Mouse (Mus musculus) cerebellum, adult 9-10 months (tissue): ENCODE results near the gene Sgms1.

Source experiments
- DNase-seq: peaks from one replicate; pipeline ENCODE4 v3.0.0; 2022

The Sgms1 gene

DNA sequence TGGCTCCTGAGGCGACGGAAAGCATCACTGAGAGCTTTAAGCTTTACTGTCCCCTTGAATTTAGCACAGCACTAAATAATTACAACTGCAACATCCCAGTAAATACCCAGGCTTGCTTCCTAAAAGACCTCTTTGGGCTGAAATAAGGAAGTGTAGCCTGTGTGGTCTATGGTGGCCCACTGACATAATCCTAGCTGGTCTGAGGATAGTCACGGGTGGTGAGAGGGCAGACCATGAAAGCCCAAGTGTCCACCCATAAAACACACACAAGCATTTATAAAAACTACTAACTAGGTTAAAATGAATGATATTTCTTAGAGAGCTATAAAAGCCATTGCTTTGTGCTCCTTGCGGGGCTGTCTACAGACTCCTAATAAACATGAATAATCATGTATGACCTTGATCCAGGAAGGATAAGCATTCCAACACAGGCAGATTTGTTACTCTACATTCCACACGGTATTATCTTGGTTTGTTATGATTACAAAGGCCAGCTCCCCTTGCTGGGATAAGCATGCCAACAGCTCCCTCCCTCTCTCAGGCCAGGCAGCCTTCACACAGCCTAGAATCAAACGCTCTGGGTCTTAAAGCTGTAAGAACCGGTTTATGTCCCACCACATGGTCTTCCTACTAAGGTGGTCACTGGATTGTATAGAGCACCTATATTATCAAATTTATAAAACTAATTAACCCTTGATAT lies 40.4 kb downstream of the Sgms1 start:
- no peak for DNase-seq

DNA sequence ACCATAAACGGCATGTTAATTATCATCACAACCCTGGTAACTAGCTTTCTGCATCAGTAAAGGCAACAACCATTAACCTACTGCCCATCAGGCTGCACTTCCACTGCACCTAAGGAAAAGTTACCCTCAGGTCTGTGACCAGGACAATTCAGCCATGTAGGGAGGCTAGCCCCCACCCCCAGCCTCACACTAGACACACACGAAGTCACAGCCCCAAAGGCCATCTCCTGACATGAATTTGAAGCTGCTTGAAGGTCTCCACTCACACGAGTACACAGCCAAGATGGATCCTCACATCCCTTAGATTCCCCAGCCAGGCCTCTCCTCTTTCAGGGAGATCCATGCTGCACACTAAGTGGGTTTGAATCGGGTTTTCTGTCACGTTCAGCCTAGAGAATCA lies 42.0 kb downstream of the Sgms1 start:
- no peak for DNase-seq

DNA sequence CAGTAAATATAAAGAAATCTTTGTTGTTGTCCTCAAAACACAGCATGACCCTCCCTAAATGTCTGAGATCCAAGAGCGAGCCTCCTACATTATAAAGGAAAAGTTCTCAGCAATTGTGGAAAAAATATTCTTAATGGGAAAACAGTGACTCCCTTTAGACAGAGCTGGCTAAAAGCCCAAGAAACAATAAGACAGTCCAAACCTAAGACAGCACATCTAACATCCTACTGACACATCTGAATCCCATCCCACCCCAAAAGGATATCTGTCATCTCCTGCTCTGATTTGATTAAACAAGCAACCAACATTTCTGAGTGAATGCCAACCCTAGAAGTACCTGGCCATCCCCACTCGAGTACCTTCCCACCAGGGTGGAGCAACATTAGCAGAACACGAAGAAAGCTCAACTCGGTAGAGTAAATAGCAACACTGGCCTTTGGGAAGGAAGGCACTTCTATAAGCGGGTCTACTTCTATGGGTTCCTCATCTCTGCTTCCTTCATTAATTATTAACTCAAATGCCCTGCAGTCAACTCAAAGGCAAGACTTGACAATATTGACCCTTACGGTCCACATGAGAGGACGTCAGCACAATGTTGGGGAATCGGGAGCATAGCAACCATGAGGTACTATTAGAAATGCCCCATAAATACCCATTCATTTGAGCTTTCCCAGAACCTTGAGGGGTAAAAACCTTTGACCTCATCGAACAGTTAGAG lies 42.7 kb downstream of the Sgms1 start:
- no peak for DNase-seq

DNA sequence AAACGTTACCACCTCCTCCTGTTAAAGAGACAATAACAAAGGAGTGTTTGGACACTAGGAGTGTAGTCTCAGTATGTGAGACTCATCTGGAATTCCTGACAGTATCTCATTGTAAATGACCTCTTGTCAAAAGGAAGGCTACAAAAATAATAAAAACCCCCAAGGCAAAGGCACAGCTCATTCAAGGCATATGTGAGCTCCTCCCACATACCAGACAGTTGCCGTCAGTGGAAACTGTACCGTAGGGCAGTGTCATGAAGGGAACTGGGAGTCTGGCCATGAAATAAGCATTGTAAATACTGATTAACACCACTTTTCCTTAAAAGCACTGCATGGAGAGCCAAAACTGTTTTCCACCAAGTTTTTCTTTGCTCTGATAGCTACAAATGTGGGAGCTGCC lies 43.3 kb downstream of the Sgms1 start:
- no peak for DNase-seq

DNA sequence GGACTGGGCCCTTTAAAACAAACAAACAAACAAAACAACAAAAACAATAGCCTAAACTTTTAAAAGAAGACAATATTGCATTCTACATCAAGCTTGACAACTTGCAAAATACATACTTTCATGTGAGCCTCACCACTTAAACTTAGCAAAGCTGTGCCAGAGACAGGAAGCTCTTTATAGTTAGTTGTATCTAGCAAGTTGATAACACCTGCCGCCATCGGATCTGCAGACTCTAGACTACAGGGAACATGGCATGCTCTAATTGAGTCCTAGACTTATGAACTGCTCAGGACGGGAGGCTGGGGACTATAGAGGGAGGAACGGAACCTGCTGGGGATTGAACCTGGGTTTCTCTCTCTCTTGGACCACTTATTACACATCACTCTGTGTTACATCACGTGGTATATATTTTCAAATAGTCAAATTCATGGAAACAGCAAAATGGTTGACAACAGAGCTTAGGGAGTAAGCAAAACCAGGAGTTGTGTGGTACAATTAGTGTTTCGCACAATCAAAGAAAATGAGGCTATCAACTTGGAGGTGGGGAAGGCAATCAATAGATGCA lies 44.3 kb downstream of the Sgms1 start:
- DNase-seq, result no peak

DNA sequence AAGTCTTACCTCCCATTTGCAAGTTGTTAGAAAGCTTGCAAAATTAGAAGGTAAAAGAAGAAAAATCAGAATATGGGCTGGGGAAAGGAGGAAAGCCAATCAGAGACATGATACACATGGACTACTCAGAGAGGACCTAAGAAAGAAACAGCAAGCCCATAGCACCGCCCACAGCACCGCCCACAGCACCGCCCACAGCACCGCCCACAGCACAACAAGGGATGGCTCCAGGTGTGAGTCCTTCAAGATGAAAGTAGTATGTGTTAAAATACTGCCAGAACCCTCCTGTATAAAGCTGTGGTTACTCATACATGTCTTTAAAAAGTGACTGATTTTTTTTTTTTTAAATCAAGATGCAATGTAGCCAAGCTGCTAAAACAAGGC lies 44.8 kb downstream of the Sgms1 start:
- no peak for DNase-seq

DNA sequence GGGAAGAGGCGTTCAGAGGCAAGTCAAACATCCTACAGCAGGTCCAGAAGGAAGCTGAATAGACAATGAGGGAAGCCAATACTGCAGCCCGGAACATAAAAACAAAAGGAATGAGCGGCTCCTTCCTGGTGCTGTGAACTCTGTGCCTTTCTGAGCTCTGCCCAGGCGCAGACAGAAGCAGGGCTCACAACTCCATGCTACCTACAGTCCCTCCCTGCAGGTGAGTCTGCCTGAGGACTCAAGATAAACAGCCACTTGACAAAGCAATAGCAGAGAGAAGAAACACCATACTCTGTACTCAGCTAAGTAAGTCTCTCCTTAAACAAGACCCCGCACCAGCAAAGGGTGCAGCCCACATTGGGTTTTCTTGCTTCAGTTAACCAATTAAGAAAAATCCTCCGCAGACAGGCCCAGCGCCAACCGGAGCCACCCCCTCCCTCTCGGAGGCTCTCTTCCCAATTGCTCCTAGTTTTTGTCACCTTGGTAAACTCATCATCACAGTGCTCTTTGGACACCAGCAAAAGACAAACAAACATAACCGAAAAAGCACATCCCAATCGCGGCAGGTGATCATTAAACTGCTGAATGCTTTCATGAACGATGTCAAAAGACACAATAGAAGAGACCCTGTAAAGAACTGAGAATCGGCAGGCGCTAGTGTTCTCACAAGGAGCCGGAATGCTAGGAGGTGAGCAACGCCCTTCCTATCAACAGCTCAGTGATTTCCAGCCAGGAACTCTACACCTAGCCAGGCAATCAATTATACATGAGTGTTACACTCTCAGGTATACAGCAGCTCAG lies 45.4 kb downstream of the Sgms1 start:
- no peak for DNase-seq

DNA sequence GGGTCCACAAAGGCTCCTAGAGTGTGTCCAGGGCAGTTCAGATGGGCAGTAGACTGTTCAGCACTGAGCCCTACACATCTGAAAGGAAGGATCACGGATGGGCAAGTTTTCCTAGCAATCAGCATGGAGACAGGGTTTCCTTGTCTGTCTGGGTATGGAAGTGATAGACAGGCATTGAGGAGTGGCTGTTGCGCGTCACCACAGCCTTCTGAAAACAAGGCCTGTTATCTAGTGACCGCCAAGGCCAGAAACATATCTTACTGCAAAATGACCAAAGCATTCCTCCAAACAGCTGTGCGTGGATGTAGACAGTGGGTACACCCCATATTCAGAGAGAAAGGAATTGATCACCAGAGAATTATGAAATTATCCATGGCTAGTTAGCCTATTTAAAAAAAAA lies 47.1 kb downstream of the Sgms1 start:
- no peak for DNase-seq

DNA sequence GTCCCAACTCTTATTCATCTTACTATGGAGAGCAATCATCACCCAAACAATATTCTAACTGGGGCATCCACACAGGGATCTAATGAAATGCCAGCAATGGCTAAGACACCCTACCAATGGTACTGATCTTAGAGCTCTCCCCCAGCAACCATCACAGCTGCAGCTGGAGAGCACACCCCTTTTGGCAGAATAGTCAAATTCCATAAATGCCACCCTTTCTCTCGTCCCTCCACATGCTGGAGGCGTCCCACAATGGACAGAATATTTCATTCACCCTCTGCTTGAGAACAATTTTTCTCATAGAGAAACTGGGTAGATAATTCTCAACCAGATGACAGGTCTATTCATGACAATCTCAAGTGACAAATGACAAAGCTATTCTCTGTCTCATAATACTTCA lies 48.4 kb downstream of the Sgms1 start:
- no peak for DNase-seq

DNA sequence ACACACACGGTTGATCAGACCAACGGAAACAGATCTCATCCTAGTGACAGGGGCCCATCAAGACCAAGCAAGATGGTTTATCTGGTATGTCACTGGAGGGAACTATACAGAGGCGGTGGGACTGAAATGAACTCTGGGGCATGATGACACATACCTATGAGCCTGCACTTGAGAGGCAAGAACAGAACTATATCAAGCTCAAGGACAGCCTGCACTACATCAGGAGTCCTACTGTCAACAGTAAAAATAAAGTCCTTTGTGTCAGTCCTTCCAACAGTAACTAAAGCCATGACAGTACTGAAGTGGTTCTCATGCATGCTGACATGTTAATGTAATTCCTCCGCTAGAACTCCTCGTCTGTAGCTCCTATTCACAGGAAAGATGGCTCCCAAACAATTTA lies 49.3 kb downstream of the Sgms1 start:
- DNase-seq, result no peak

DNA sequence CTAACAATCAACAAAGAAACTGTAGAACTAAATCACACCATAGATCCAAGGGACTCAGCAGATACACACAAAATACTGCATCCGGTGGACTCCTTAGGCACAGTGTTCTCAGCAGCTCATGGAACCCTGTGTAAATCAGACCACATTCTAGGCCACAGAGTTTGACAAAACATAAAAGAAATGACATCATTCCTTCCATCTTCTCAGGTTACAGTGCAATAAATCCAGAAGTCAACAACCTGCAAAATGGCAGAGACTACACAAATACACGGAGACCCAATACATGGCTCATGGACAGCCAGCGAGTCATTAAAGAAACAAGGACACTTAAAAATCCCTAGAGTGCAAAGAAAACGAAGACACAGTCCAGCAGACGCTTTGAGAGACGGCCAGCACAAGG lies 51.8 kb downstream of the Sgms1 start:
- no peak for DNase-seq

DNA sequence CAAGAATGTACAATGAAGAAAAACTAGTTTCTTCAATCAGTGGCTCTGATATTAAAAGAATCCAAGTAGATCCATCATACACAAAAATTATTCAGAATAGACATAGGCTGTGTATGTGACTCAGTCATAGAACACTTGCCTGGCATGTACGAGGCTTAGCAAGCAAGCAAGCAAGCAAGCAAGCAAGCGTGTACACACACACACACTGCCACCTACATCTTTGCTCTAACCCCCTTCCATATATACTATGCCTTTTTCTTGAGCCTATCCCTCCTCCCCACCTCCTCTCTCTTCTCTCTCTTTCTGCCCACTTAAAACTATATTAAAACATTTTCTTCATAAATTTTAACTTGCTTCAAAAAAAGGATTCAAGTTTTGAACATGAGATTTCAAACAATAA lies 54.8 kb downstream of the Sgms1 start:
- DNase-seq, result no peak

DNA sequence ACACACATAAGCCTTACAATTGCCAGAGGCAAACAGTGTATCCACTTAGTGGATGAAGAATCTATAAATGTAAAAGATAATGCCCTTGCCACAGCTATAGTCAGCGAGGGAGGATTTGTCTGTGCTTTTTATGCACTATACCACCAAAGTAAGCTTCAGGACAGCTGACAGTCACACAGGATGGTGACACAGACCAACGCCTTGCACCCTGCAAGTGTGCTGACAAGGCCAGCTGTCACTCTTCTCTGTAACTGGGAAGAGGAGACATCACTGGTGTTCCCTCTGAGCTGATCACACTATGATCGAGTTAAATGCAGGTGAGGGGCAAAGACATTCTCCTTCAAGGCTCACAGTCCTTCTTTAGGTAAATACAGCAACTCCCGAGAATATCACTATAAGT lies 56.0 kb downstream of the Sgms1 start:
- DNase-seq, result no peak

DNA sequence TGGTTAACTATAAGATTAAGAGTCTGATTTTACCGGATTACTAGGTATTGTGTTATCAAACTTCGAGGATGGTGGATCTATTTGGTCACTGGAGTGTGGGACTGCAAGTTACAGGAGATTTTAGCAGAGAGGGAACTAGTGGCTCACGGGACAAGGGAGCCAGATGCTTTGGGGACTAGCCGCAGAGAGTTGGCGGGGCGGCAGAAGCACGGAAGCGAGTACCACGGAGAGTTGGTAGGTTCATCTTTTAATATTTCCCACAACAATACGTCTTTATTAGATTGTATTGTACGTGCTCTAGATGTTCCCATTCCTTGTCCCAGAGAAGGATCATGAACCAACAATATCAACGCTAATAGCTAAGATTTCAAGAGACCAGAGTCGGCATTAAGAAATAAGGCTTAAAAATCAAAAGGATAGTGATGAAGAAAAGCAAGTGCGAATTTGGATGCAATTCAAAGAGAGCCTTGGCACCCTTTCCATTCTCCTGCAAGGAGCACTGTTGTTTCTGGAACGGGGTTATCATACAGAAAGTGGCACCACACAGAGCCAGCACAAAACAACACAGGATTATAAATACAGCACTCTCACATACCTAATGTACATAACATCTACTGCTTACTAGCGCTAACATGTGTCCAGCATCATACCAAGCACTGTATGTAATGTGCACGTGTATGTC lies 56.6 kb downstream of the Sgms1 start:
- DNase-seq, result peak; percentile 80

DNA sequence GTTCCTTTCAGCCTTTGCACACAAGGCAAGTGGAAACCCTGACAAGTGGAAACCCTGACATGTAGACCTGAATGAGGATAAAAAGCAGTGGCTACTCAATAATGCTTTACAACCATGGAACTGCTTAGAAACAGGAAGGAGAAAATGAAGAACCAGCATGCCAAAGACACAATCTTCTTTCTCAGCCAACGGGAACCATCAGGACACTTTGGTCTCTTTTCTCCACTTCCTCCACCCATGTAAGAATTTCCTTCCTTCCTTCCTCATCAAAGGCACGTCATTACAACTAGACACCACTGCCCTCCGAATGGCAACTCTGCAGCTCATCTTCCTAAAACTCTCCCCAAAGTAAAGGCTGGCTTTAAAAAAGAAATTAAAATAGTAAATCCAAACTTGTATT lies 59.3 kb downstream of the Sgms1 start:
- no peak for DNase-seq

DNA sequence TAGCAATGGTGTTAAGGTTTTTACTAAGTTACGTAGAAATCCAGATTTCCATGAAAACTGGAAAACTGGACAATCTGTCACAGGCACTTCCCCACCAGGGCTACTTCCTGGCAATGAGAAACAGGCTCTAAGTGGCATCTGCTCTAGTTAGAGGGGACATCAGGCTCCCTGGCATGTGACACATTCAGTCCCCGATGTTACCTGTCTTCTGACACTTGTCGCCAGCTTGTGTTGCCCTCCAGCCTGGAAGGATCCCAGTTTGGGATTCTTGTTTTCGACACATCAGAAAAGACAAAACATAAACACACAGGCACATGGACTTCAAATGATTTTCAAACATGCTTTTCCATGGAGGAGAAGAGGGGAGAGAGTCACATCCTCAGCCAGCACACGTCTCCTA lies 60.0 kb downstream of the Sgms1 start:
- peak; percentile 79 for DNase-seq

DNA sequence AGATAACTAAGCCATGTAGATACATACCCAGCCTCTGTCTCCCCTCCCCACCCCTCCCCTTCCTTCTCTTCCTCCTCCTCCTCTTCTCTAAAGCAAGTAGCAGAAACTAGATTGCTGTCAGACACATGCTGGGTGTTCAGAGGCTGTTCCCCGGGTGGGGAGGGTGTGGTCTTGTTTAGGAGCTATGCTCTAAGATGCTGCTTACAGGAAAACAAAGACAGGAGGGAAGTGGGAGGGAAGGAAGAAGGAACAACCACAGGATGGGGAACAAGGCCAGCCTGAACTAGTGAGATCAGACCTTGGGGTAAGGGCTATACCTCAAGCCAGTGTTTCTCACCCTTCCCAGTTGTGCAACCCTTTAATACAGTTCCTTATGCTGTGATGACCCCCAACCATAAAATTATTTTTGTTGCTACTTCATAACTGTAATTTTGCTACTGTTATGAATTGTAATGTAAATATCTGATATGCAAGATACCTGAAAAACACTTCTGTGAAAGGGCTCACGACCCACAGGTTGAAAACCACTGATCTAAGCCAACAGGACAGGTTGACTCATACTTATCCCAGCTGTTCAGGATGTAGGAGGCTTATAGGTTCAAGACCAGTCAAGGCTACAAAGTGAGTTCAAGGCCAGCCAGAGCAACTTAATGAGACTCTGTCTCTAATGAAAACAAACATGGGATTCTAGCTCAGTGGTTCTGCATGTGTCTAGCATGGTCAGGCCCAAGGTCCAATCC lies 61.3 kb downstream of the Sgms1 start:
- DNase-seq, result no peak

DNA sequence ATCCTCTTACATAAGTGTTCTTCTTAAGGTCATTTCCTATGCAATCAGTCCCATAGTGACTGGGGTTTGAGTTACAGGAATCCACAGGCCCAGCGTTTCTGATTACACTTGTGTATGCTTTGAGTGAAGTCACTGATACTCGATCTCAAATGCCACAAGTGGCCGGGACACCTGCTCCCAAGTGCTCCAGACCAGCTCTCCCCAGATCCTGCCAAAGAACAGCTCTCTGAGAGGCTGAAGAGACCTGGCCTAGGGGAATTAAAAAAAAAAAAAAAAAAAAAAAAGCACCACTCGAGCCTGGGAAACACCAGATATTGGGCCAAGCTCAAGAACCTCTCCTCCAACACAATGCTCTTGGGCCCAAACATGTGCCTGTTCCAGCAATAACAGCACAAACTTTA lies 62.9 kb downstream of the Sgms1 start:
- no peak for DNase-seq

DNA sequence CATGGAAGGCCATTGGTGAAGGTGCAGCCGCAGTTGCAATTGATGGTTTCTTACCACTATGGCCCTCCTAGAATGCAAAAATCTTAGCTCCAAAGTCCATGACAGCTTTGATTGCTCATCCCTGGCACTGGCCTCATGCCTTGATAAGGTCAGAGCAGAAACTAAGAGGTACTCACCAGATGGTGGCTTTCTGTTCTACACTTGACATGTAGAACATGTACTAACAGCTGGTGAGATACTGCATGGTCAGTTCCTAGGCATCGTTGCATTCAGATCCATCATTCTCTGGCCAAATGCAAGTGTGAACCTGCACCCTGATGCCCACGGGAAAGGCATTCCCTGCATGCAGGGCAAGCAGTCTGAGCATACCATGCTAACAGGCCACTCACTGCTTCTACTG lies 63.4 kb downstream of the Sgms1 start:
- DNase-seq, result no peak

DNA sequence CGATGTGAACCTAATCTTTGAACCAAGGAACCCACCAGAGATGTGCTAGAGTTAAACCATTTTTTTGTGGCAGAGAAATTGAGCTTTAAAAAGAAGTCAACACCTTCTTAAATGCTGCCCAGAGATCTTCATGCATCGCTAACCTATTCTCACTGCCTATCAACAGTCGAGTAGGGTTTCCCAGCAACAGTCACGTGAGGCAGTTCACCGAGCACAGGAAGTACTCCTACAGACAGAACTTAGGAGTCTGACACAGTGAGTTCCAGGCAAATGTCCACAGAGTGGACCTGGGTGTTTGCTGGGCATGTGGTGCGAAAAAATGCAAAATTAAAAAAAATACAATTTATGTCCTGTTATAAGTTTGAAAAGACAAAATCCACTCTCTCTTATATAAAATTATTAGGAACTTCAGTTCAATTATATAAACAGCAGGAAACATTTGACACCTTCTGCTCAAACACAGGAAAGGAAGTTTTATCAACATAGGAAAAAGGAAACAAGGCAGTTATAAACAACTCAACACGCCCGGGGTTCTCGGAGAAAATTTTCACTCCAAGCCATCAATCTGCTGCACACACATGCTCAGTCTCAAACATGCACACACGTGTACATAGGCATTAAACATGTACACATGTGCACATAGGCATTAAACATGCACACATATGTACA lies 64.3 kb downstream of the Sgms1 start:
- no peak for DNase-seq

DNA sequence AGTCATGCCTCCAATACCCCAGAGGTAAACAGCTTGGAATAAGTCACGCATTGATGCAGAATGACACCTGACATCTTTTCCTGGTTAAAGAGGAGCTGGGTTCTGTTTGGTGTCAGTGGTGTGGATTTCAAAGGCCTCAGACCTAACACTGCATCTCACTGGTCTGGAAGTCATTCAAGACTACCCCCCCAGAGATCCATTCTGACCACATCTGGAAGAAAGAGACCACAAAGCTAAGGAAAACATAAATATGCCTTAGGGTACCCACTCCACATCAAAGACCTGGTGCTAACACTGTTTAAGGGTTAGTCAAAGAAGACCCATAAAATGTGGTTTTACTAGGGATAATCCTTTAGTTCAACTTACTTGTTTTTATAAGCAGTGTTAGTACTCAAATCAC lies 65.0 kb downstream of the Sgms1 start:
- no peak for DNase-seq

DNA sequence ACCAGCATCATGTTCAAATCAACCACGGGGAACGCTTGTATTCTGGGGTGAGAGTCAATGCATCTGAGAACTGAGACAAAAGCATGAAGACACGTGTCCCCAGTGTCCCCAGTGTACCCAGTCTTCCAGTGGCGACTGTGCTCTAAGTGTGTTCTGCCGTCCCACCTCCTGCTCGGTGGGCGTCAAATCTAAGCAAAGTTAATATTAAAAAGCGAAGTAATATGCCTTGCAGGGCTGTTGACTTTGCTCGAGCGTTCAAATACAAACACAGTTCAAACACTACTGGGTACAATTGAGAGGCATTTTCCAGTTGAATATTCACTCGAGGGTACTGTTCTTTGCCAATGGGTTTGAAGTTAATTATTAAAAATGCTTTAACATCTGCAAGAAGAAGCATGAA lies 66.4 kb downstream of the Sgms1 start:
- no peak for DNase-seq
